Mouse (Mus musculus): Measurements from ENCODE around the gene Mmd2. TPM values are rescaled to one million over a fixed set of nuclear protein-coding genes. Genes with fewer than 3 reads are reported as not detected.

Mmd2 gene
- polyA plus RNA-seq (2014; fragmentation: Nextera tagmentation; extraction: Ambion mirVana) = 8.4 and 9.1 TPM in 2 replicates

DNA sequence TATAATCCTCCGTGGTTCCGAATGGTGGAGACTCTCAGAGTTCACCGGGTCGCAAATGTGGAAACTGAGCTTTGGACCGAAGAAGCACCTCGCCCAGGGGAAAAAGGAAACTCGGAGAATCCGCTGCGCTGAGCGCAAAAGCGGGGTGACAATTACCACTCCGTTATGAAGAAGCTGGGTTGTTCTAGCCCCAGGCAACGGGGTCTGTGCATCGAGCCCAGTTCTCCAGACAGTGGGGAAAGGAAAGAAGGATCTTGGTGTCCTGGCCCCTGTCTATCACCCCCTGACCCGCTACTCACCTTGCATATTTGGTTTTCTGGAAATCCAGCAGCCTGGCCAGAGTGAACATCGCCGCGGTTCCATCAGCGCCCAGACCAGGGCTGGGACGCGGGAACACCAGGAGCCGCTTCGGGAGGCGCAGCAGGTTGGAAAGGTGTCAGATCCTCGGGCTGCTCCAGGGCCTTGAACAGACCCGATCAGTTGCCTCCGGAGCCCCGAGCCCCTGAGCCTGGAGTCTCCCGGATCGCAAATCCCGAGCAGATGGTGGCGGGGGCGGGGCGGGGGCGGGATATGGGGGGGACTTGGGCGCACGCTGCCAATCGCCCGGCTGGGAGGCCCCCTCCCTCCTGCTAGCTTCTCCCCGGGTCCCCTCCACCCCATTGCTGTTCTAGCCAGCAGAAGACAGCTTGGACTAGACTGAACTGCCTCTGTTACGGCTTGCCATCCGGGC lies at the start of gene Mmd2:
Gene Mmd2 (minus strand): TSS at position 542 of the 730 bp plus-strand sequence.
- Histone ChIP-seq H3K9me3 (ENCODE audit: control insufficient read depth, low read length) (no peaks in the 10 kb centered on the region), H3K4me2 (peak within 1 kb of the TSS; percentile 60), H3K36me3 (ENCODE audit: control insufficient read depth, insufficient read depth, low read length) (no peaks in the 10 kb centered on the region), H3K27ac (ENCODE audit: low read depth, low read length) (no peak within 1 kb of the TSS), H3K27me3 (ENCODE audit: control insufficient read depth, insufficient read depth, low read length) (peaks cover 2% of the 10 kb centered on the region; the same call in 1 of the 2 replicates), H3K4me1 (ENCODE audit: control insufficient read depth, insufficient read depth, low read length) (0 out of 2 replicates have a peak, but pooled peaks cover 2% of the 10 kb centered on the region), H3K9ac (ENCODE audit: low read length) (peak within 1 kb of the TSS; percentile 55), H3K4me3 (ENCODE audit: low read depth, low read length) (peak within 1 kb of the TSS; percentile 36)
- ATAC-seq (ENCODE audit: low FRiP score) (peak; percentile 69), DNase-seq (ENCODE audit: low spot score, missing footprints) (peak; percentile 91)
- 4% methylated on average over 41 of the region's 42 CpGs for WGBS

DNA sequence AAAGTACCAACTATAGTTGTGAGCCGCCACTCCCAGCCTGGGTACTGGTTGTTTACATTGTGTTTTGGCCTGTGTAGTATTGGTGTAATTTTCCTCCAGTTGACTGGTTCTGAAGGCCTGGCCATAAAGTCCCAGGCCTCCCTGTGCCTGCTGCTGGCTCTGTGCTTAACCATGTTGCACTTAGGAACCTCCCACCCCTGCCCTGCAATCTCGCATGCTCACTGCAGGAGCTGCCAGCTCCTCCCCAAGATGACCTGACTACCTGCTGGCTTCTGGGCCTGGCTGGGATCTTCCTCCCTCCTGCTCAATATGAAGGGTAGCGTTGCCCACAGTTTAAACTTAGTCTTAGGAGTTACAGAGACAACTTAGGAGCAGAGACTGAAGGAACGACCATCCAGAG lies 43.7 kb upstream of the Mmd2 start:
- no peaks in the 10 kb centered on the region for H3K9me3 ChIP-seq (ENCODE audit: control insufficient read depth, low read length)
- WGBS = 69% methylated on average over 4 of the region's 4 CpGs
- ATAC-seq (ENCODE audit: low FRiP score) (no peak), DNase-seq (ENCODE audit: low spot score, missing footprints) (no peak)
- no peak overlapping the region for H3K4me2 ChIP-seq
- peaks cover 6% of the 10 kb centered on the region for H3K36me3 ChIP-seq (ENCODE audit: control insufficient read depth, insufficient read depth, low read length)
- H3K9ac ChIP-seq (ENCODE audit: low read length) = no peak overlapping the region
- no peak overlapping the region for H3K27ac ChIP-seq (ENCODE audit: low read depth, low read length)
- no peak overlapping the region for H3K4me3 ChIP-seq (ENCODE audit: low read depth, low read length)
- H3K27me3 ChIP-seq (ENCODE audit: control insufficient read depth, insufficient read depth, low read length) = no peaks in the 10 kb centered on the region
- peaks cover 12% of the 10 kb centered on the region for H3K4me1 ChIP-seq (ENCODE audit: control insufficient read depth, insufficient read depth, low read length)

DNA sequence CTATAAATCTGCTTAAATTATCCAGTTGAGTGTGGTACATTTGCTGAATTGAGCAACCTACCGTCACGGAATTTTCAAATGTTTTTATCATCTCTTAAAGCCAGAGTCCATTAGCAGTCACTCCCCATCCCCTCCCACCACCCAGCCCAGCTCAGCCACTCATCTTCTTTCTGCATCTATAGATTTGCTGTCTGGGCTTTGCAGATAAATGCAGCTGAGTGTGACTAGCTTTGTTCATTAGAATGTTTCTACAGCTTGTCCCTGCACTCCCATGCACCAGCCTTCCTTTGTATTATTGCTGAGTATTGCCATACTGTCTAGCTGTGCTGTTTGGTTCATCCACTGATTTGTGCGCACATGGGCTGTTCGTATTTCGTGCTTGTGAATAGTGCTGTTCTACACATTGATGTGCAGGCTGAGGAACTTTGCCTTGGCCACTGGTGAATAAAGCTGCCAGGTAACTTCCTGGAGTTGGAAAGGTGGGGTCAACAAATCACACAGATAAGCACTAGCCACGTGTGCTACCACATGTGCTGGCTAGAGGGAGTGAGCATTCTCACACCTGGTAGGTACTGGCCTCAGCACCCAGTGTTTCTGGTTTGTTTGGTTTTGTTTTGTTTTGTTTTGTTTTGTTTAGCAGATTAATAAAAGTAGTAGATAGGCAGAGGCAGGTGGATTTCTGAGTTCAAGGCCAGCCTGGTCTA lies 42.3 kb upstream of the Mmd2 start:
- Histone ChIP-seq H3K27me3 (ENCODE audit: control insufficient read depth, insufficient read depth, low read length) (no peaks in the 10 kb centered on the region), H3K4me2 (no peak overlapping the region), H3K9ac (ENCODE audit: low read length) (no peak overlapping the region), H3K9me3 (ENCODE audit: control insufficient read depth, low read length) (no peaks in the 10 kb centered on the region), H3K4me3 (ENCODE audit: low read depth, low read length) (no peak overlapping the region), H3K4me1 (ENCODE audit: control insufficient read depth, insufficient read depth, low read length) (peaks cover 12% of the 10 kb centered on the region), H3K27ac (ENCODE audit: low read depth, low read length) (no peak overlapping the region), H3K36me3 (ENCODE audit: control insufficient read depth, insufficient read depth, low read length) (peaks cover 2% of the 10 kb centered on the region)
- ATAC-seq (ENCODE audit: low FRiP score) (peak; percentile 40; the same call in 1 of the 2 replicates), DNase-seq (ENCODE audit: low spot score, missing footprints) (no peak)
- WGBS = 80% methylated on average over 6 of the region's 6 CpGs

- 51% methylated on average over 3 of the region's 3 CpGs for WGBS
- Histone ChIP-seq H3K27me3 (ENCODE audit: control insufficient read depth, insufficient read depth, low read length) (no peaks in the 10 kb centered on the region), H3K27ac (ENCODE audit: low read depth, low read length) (peak overlapping the region; percentile 51; the same call in 1 of the 2 replicates), H3K4me1 (ENCODE audit: control insufficient read depth, insufficient read depth, low read length) (peaks cover 12% of the 10 kb centered on the region), H3K9ac (ENCODE audit: low read length) (no peak overlapping the region), H3K4me3 (ENCODE audit: low read depth, low read length) (no peak overlapping the region), H3K9me3 (ENCODE audit: control insufficient read depth, low read length) (no peaks in the 10 kb centered on the region), H3K4me2 (no peak overlapping the region), H3K36me3 (ENCODE audit: control insufficient read depth, insufficient read depth, low read length) (no peaks in the 10 kb centered on the region)
- DNase-seq (ENCODE audit: low spot score, missing footprints) = no peak
- ATAC-seq (ENCODE audit: low FRiP score) = peak; percentile 55; the same call in 1 of the 2 replicates
Observed at GRCm38 (mm10) chr5:142650390-142650789, 41.8 kb upstream of the Mmd2 start.

- H3K27me3 ChIP-seq (ENCODE audit: control insufficient read depth, insufficient read depth, low read length) = no peaks in the 10 kb centered on the region
- 94% methylated on average over 4 of the region's 4 CpGs for WGBS
- no peak overlapping the region for H3K9ac ChIP-seq (ENCODE audit: low read length)
Observed at GRCm38 (mm10) chr5:142649460-142650050, 41.0 kb upstream of the Mmd2 start.

DNA sequence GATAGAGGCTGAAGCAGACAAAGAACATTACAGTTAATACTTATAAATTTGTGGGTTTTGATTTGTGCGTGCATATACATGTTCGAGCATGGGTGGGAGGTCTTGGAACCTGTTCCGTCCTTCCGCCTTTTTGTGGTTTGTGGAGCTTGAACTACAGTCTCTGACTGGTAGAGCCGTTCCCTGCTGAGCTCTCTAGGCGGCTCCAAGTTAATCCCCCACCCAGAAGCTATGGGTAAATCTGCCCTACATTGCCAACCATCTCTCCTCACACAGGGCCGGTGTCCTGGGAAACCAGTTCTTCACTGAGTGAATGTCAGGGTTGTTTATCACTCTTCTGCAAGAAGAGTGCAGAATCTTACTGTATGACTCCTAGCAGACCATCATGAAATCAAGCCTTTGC lies 39.6 kb upstream of the Mmd2 start:
- Histone ChIP-seq H3K4me3 (ENCODE audit: low read depth, low read length) (no peak overlapping the region), H3K27me3 (ENCODE audit: control insufficient read depth, insufficient read depth, low read length) (no peaks in the 10 kb centered on the region), H3K4me1 (ENCODE audit: control insufficient read depth, insufficient read depth, low read length) (peaks cover 12% of the 10 kb centered on the region), H3K9me3 (ENCODE audit: control insufficient read depth, low read length) (no peaks in the 10 kb centered on the region), H3K36me3 (ENCODE audit: control insufficient read depth, insufficient read depth, low read length) (no peaks in the 10 kb centered on the region), H3K9ac (ENCODE audit: low read length) (no peak overlapping the region), H3K4me2 (no peak overlapping the region), H3K27ac (ENCODE audit: low read depth, low read length) (no peak overlapping the region)
- no peak for ATAC-seq (ENCODE audit: low FRiP score)
- 72% methylated on average over 7 of the region's 7 CpGs for WGBS
- DNase-seq (ENCODE audit: low spot score, missing footprints) = no peak

More at GRCm38 (mm10) chr5:142649460-142650050, 41.0 kb upstream of the Mmd2 start:
- H3K4me2 ChIP-seq = no peak overlapping the region
- no peaks in the 10 kb centered on the region for H3K9me3 ChIP-seq (ENCODE audit: control insufficient read depth, low read length)
- no peak for ATAC-seq (ENCODE audit: low FRiP score)
- H3K4me3 ChIP-seq (ENCODE audit: low read depth, low read length) = no peak overlapping the region
- no peak for DNase-seq (ENCODE audit: low spot score, missing footprints)
- H3K27ac ChIP-seq (ENCODE audit: low read depth, low read length) = peak overlapping the region; percentile 51; the same call in 1 of the 2 replicates
- no peaks in the 10 kb centered on the region for H3K36me3 ChIP-seq (ENCODE audit: control insufficient read depth, insufficient read depth, low read length)
- H3K4me1 ChIP-seq (ENCODE audit: control insufficient read depth, insufficient read depth, low read length) = peaks cover 12% of the 10 kb centered on the region

- no peak overlapping the region for H3K4me2 ChIP-seq
- H3K9ac ChIP-seq (ENCODE audit: low read length) = no peak overlapping the region
- H3K4me3 ChIP-seq (ENCODE audit: low read depth, low read length) = no peak overlapping the region
- no peaks in the 10 kb centered on the region for H3K4me1 ChIP-seq (ENCODE audit: control insufficient read depth, insufficient read depth, low read length)
- no peak overlapping the region for H3K27ac ChIP-seq (ENCODE audit: low read depth, low read length)
- H3K36me3 ChIP-seq (ENCODE audit: control insufficient read depth, insufficient read depth, low read length) = 0 out of 2 replicates have a peak, but pooled peaks cover 3% of the 10 kb centered on the region
- WGBS = 82% methylated on average over 6 of the region's 6 CpGs
- ATAC-seq (ENCODE audit: low FRiP score) (no peak), DNase-seq (ENCODE audit: low spot score, missing footprints) (no peak)
- no peaks in the 10 kb centered on the region for H3K9me3 ChIP-seq (ENCODE audit: control insufficient read depth, low read length)
- no peaks in the 10 kb centered on the region for H3K27me3 ChIP-seq (ENCODE audit: control insufficient read depth, insufficient read depth, low read length)
Observed at GRCm38 (mm10) chr5:142641331-142642051, 32.9 kb upstream of the Mmd2 start.

GRCm38 (mm10) chr5:142640088-142640487 lies 31.5 kb upstream of the Mmd2 start:
- H3K9me3 ChIP-seq (ENCODE audit: control insufficient read depth, low read length) = no peaks in the 10 kb centered on the region
- no peak overlapping the region for H3K4me3 ChIP-seq (ENCODE audit: low read depth, low read length)
- ATAC-seq (ENCODE audit: low FRiP score) (no peak), DNase-seq (ENCODE audit: low spot score, missing footprints) (no peak)
- 0 out of 2 replicates have a peak, but pooled peaks cover 3% of the 10 kb centered on the region for H3K36me3 ChIP-seq (ENCODE audit: control insufficient read depth, insufficient read depth, low read length)
- H3K4me1 ChIP-seq (ENCODE audit: control insufficient read depth, insufficient read depth, low read length) = no peaks in the 10 kb centered on the region
- WGBS = 80% methylated on average over 5 of the region's 5 CpGs
- H3K27ac ChIP-seq (ENCODE audit: low read depth, low read length) = no peak overlapping the region
- H3K4me2 ChIP-seq = no peak overlapping the region
- no peaks in the 10 kb centered on the region for H3K27me3 ChIP-seq (ENCODE audit: control insufficient read depth, insufficient read depth, low read length)
- H3K9ac ChIP-seq (ENCODE audit: low read length) = no peak overlapping the region

All from midbrain, embryonic 11.5 days (tissue).